Mouse (Mus musculus) kidney, postnatal 25 days (tissue): ENCODE results near the gene Slu7.

Source experiments
- DNase-seq, 2 experiments: peaks; one replicate each; pipeline ENCODE4 v3.0.0; 2021; ENCODE audit warnings: mixed read lengths in 2 of 2

Gene Slu7

GRCm38 (mm10) chr11:43485855-43486254 is 52.3 kb downstream of the Slu7 start:
- no peak for DNase-seq

- peak; percentile 75 to 86 for DNase-seq
Observed at GRCm38 (mm10) chr11:43492663-43493062, 59.1 kb downstream of the Slu7 start.

- DNase-seq, result peak; percentile 58 to 75
Observed at GRCm38 (mm10) chr11:43493815-43494409, 60.4 kb downstream of the Slu7 start.

- no peak for DNase-seq
Observed at GRCm38 (mm10) chr11:43495037-43495436, 61.5 kb downstream of the Slu7 start.

GRCm38 (mm10) chr11:43495532-43495931 is 62.0 kb downstream of the Slu7 start:
- peak; percentile 61 to 78 for DNase-seq
